Mouse (Mus musculus) liver, embryonic 14.5 days (tissue): Measurements from ENCODE around the gene Hint1. TPM values are rescaled to one million over a fixed set of nuclear protein-coding genes. Genes with fewer than 3 reads are reported as not detected.

Experiments
- ATAC-seq: fragments of 200-750 bp; cut with Nextera tagmentation; 2 replicates; pipeline ENCODE4 v1.8.0; 2017; ENCODE audit warnings: moderate number of reproducible peaks, mild to moderate bottlenecking, moderate library complexity; ENCODE audit not compliant: insufficient read depth
- DNase-seq, 3 experiments: peaks; one replicate each; pipeline ENCODE4 v3.0.0-alpha.2; 2012 to 2013; ENCODE audit warnings: low read depth in 3 of 3, low spot score in 3 of 3
- H3K27ac ChIP-seq: fragments of 300-500 bp; sonication (generic); 2 replicates; pipeline ENCODE4 v1.5.1; 2014; ENCODE audit warnings: moderate library complexity, mild to moderate bottlenecking, control low read depth, inconsistent platforms
- H3K27me3 ChIP-seq: fragments of 300-500 bp; sonication (generic); 2 replicates; pipeline ENCODE4 v1.6.1; 2014; ENCODE audit warnings: mild to moderate bottlenecking, low read length, moderate library complexity; ENCODE audit not compliant: control insufficient read depth, insufficient read depth
- H3K36me3 ChIP-seq: fragments of 300-500 bp; sonication (generic); replicated peaks from 2 replicates; pipeline ENCODE4 v1.6.1; 2014; ENCODE audit warnings: low read depth; ENCODE audit not compliant: control insufficient read depth, insufficient read depth
- H3K4me1 ChIP-seq, 2 experiments: fragments of 200-500 bp in 1 of 2; fragments of 300-500 bp in 1 of 2; sonication (generic) in 1 of 2; replicated peaks; 2 replicates each; pipeline ENCODE4 v1.6.1; 2012 to 2014; ENCODE audit warnings: antibody characterized with exemption in 1 of 2, inconsistent platforms in 1 of 2, low read length in 1 of 2; ENCODE audit not compliant: control insufficient read depth in 2 of 2, insufficient read depth in 2 of 2
- H3K4me2 ChIP-seq: fragments of 300-500 bp; sonication (generic); 2 replicates; pipeline ENCODE4 v1.6.1; 2014; ENCODE audit warnings: low read depth, mild to moderate bottlenecking, control low read depth, moderate library complexity
- H3K4me3 ChIP-seq, 2 experiments: fragments of 200-500 bp in 1 of 2; fragments of 300-500 bp in 1 of 2; sonication (generic) in 1 of 2; 2 replicates each; pipeline ENCODE4 v1.5.1; 2012 to 2014; ENCODE audit warnings: low read depth in 2 of 2, low read length in 2 of 2, mild to moderate bottlenecking in 2 of 2, control low read depth in 1 of 2, inconsistent platforms in 1 of 2, moderate library complexity in 1 of 2; ENCODE audit not compliant: insufficient read depth in 1 of 2
- H3K9ac ChIP-seq: fragments of 300-500 bp; sonication (generic); replicated peaks from 2 replicates; pipeline ENCODE4 v1.6.1; 2014; ENCODE audit warnings: mild to moderate bottlenecking, control low read depth, moderate library complexity
- H3K9me3 ChIP-seq: fragments of 300-500 bp; sonication (generic); 2 replicates; pipeline ENCODE4 v1.6.1; 2016; ENCODE audit warnings: low read length, mixed read lengths; ENCODE audit not compliant: control insufficient read depth
- CTCF ChIP-seq: IDR thresholded peaks from 2 replicates; pipeline ENCODE4 v1.5.1; 2016; ENCODE audit warnings: antibody characterized with exemption, low read depth, control low read depth
- EP300 ChIP-seq: IDR thresholded peaks from 2 replicates; pipeline ENCODE4 v1.6.1; 2016; ENCODE audit warnings: antibody characterized with exemption, low read depth
- WGBS: fragments of 180-500 bp; shearing (Covaris S2); extraction: QIAGEN DNeasy Blood & Tissue Kit; methylation state at CpG from one replicate; pipeline ENCODE4 v1.1.7; 2014; ENCODE audit not compliant: insufficient replicate concordance; 5-methylcytosine and 5-hydroxymethylcytosine counted together
- polyA plus RNA-seq, 2 experiments: library from polyadenylated mRNA; depleted of rRNA in 1 of 2; stranded (reverse) in 1 of 2; unstranded in 1 of 2; fragments of >200 nt; fragmentation: Nextera tagmentation in 1 of 2; extraction: Ambion mirVana in 1 of 2; gene quantifications; 2 replicates each; pipeline versions ENCODE4 v1.2.1 to v1.2.3; 2012 to 2014

The Hint1 gene
- polyA plus RNA-seq, 2 experiments, result 330 to 509 TPM

GRCm38 (mm10) chr11:54911201-54911600 is 45.0 kb downstream of the Hint1 start:
- Histone ChIP-seq H3K4me3 (no peak overlapping the region), H3K4me1 (peaks cover 0 to 2% of the 10 kb centered on the region in 2 experiments; a peak in 1 of 4 replicates), H3K36me3 (no peaks in the 10 kb centered on the region), H3K27ac (no peak overlapping the region), H3K4me2 (no peak overlapping the region), H3K9me3 (no peaks in the 10 kb centered on the region), H3K9ac (no peak overlapping the region), H3K27me3 (no peaks in the 10 kb centered on the region)
- no peak for ATAC-seq
- no peak for DNase-seq
- 72% methylated on average over 3 of the region's 3 CpGs for WGBS
- TF ChIP-seq EP300 (no peak), CTCF (no peak)

- Histone ChIP-seq H3K9ac (no peak overlapping the region), H3K27ac (no peak overlapping the region), H3K4me3 (no peak overlapping the region), H3K4me1 (0 out of 4 replicates have a peak, but pooled peaks cover 0 to 1% of the 10 kb centered on the region in 2 experiments), H3K36me3 (no peaks in the 10 kb centered on the region), H3K9me3 (no peaks in the 10 kb centered on the region), H3K27me3 (no peaks in the 10 kb centered on the region), H3K4me2 (no peak overlapping the region)
- 72% methylated on average over 7 of the region's 7 CpGs for WGBS
- no peak for DNase-seq
- no peak for TF ChIP-seq CTCF
- ATAC-seq, result no peak
These were observed 45.7 kb downstream of the Hint1 start for GRCm38 (mm10) chr11:54911671-54912502.

- no peak overlapping the region for H3K27ac ChIP-seq
- TF ChIP-seq CTCF (no peak), EP300 (no peak)
- WGBS, result 71% methylated on average over 9 of the region's 9 CpGs
- DNase-seq (no peak), ATAC-seq (no peak)
- H3K36me3 ChIP-seq, result no peaks in the 10 kb centered on the region
- no peaks in the 10 kb centered on the region for H3K27me3 ChIP-seq
- no peaks in the 10 kb centered on the region for H3K9me3 ChIP-seq
- no peaks in the 10 kb centered on the region for H3K4me1 ChIP-seq
- H3K4me2 ChIP-seq, result no peak overlapping the region
- no peak overlapping the region for H3K4me3 ChIP-seq
- H3K9ac ChIP-seq, result no peak overlapping the region
These were observed 46.5 kb downstream of the Hint1 start for GRCm38 (mm10) chr11:54912503-54913316.

- ATAC-seq, result no peak
- TF ChIP-seq EP300 (no peak), CTCF (no peak)
- H3K4me3 ChIP-seq, result no peak overlapping the region
- no peaks in the 10 kb centered on the region for H3K27me3 ChIP-seq
- no peak for DNase-seq
- H3K36me3 ChIP-seq, result peaks cover 3% of the 10 kb centered on the region; the same call in 1 of the 2 replicates
- H3K9ac ChIP-seq, result no peak overlapping the region
- H3K27ac ChIP-seq, result no peak overlapping the region
- no peak overlapping the region for H3K4me2 ChIP-seq
- no peaks in the 10 kb centered on the region for H3K4me1 ChIP-seq
- H3K9me3 ChIP-seq, result no peaks in the 10 kb centered on the region
- WGBS, result 68% methylated on average over 5 of the region's 5 CpGs
These were observed 47.7 kb downstream of the Hint1 start for GRCm38 (mm10) chr11:54913841-54914240.

GRCm38 (mm10) chr11:54917461-54917860 is 51.3 kb downstream of the Hint1 start:
- TF ChIP-seq EP300, result no peak
- H3K9me3 ChIP-seq, result no peaks in the 10 kb centered on the region
- no peak overlapping the region for H3K27ac ChIP-seq
- H3K4me2 ChIP-seq, result no peak overlapping the region
- no peak overlapping the region for H3K4me3 ChIP-seq
- peaks cover 3% of the 10 kb centered on the region; the same call in 1 of the 2 replicates for H3K36me3 ChIP-seq
- no peak overlapping the region for H3K9ac ChIP-seq
- no peaks in the 10 kb centered on the region; a peak in 1 of 4 replicates for H3K4me1 ChIP-seq
- no peak for DNase-seq
- WGBS, result 83% methylated on average over 7 of the region's 7 CpGs
- ATAC-seq, result no peak
- no peaks in the 10 kb centered on the region for H3K27me3 ChIP-seq
